Mouse (Mus musculus) forebrain, embryonic 16.5 days (tissue): ENCODE data around the gene Ddx58. TPM values are rescaled to one million over a fixed set of nuclear protein-coding genes. Genes with fewer than 3 reads are reported as not detected.
A peak's percentile ranks its signal among the peaks of the same experiment; 100 is the strongest.

Experiments
- ATAC-seq: fragments of 200-750 bp; cut with Nextera tagmentation; 2 replicates; pipeline ENCODE4 v1.8.0; 2017; ENCODE audit warnings: mild to moderate bottlenecking, moderate library complexity
- H3K27ac ChIP-seq: fragments of 300-500 bp; sonication (generic); 2 replicates; pipeline ENCODE4 v1.5.1; 2014; ENCODE audit warnings: low read length, control low read depth
- H3K27me3 ChIP-seq: fragments of 300-500 bp; sonication (generic); replicated peaks from 2 replicates; pipeline ENCODE4 v1.6.1; 2014; ENCODE audit warnings: low read length; ENCODE audit not compliant: control insufficient read depth, insufficient read depth
- H3K36me3 ChIP-seq: fragments of 300-500 bp; sonication (generic); 2 replicates; pipeline ENCODE4 v1.6.1; 2014; ENCODE audit not compliant: control insufficient read depth, insufficient read depth
- H3K4me1 ChIP-seq: fragments of 300-500 bp; sonication (generic); replicated peaks from 2 replicates; pipeline ENCODE4 v1.6.1; 2014; ENCODE audit warnings: low read length; ENCODE audit not compliant: control insufficient read depth, insufficient read depth
- H3K4me2 ChIP-seq: fragments of 300-500 bp; sonication (generic); 2 replicates; pipeline ENCODE4 v1.6.1; 2014; ENCODE audit warnings: mild to moderate bottlenecking, low read length, control low read depth
- H3K4me3 ChIP-seq: fragments of 300-500 bp; sonication (generic); replicated peaks from 2 replicates; pipeline ENCODE4 v1.5.1; 2014; ENCODE audit warnings: mild to moderate bottlenecking, low read length, control low read depth
- H3K9ac ChIP-seq: fragments of 300-500 bp; sonication (generic); replicated peaks from 2 replicates; pipeline ENCODE4 v1.6.1; 2014; ENCODE audit warnings: low read depth, low read length, control low read depth
- H3K9me3 ChIP-seq: fragments of 300-500 bp; sonication (generic); 2 replicates; pipeline ENCODE4 v1.6.1; 2016; ENCODE audit warnings: low read length; ENCODE audit not compliant: control insufficient read depth
- WGBS: fragments of 180-500 bp; shearing (Covaris S2); extraction: QIAGEN DNeasy Blood & Tissue Kit; methylation state at CpG from one replicate; pipeline ENCODE4 v1.1.7; 2014; 5-methylcytosine and 5-hydroxymethylcytosine counted together
- polyA plus RNA-seq: library from polyadenylated mRNA; unstranded; fragments of >200 nt; fragmentation: Nextera tagmentation; extraction: Ambion mirVana; gene quantifications from 2 replicates; pipeline ENCODE4 v1.2.1, GENCODE M21; 2015

Ddx58 gene
- polyA plus RNA-seq, 1 experiment from 2014 or later, result 4.5 TPM

DNA sequence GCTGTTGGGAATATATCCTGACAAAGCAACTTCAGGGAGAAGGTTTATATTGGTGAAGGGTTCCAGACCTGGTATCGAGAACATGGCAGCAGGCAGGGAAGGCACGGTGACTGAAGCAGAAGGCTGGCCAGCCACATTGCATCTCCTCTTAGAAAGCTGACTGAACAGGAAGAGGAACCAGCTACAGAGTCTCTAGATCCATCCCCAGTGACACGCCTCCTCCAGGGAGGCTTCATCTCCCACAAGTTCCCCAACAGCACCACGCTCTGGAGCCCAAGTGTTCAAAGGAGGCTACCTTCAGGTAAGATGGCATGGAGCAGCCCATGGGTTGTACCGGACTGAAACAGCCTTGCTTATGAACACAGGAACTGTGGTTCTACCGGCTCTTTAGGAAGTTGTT lies 37.4 kb downstream of the Ddx58 start:
- Histone ChIP-seq H3K4me2 (no peak overlapping the region), H3K9ac (no peak overlapping the region), H3K27ac (no peak overlapping the region), H3K4me1 (no peaks in the 10 kb centered on the region), H3K9me3 (no peaks in the 10 kb centered on the region), H3K27me3 (no peaks in the 10 kb centered on the region), H3K4me3 (no peak overlapping the region), H3K36me3 (peaks cover 9% of the 10 kb centered on the region)
- WGBS, result 96% methylated on average over 6 of the region's 6 CpGs
- no peak for ATAC-seq

DNA sequence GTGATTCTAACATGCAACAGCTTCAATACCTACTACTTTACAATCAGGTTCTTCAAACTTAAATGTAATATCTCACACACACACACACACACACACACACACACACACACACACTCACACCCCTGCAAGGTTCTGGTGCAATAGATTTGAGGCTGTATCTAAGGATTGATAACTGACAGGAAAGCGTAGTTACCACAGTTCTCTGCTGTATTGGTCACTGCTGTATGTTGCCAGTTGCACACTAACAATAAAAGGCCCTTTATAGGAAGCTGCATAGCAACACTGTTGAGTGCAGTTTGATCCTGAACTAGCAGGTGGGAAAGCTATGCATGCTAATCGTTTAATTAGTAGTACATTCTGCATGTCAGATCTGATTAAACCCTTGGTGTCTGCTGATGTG lies 44.3 kb downstream of the Ddx58 start:
- no peaks in the 10 kb centered on the region for H3K9me3 ChIP-seq
- no peaks in the 10 kb centered on the region for H3K27me3 ChIP-seq
- H3K36me3 ChIP-seq, result peaks cover 15% of the 10 kb centered on the region
- H3K4me2 ChIP-seq, result no peak overlapping the region
- H3K4me1 ChIP-seq, result no peaks in the 10 kb centered on the region
- 95% methylated on average over 2 of the region's 2 CpGs for WGBS
- no peak overlapping the region for H3K4me3 ChIP-seq
- H3K27ac ChIP-seq, result no peak overlapping the region
- H3K9ac ChIP-seq, result no peak overlapping the region
- no peak for ATAC-seq

DNA sequence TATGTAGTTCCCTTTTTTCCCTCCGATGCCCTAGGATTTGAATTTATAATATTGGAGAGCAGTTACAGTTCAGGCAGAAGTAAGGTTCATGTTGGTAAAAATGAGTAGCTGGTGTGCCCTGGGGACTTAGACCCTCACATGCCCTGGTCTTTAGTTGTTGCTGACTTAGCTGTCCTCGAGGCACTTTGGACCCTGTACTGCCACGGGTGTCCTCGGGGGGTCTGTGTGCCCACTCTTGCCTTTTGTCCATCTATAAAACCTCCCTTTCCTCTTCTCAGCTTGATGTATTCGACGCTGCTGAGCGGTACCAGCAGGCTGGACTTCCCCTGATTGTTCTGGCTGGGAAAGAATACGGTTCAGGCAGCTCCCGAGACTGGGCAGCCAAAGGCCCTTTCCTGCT lies 46.2 kb downstream of the Ddx58 start:
- Histone ChIP-seq H3K27me3 (no peaks in the 10 kb centered on the region), H3K4me3 (no peak overlapping the region), H3K4me1 (no peaks in the 10 kb centered on the region), H3K9ac (no peak overlapping the region), H3K9me3 (no peaks in the 10 kb centered on the region), H3K27ac (no peak overlapping the region), H3K36me3 (peaks cover 22% of the 10 kb centered on the region), H3K4me2 (no peak overlapping the region)
- WGBS, result 64% methylated on average over 9 of the region's 9 CpGs
- ATAC-seq, result no peak

DNA sequence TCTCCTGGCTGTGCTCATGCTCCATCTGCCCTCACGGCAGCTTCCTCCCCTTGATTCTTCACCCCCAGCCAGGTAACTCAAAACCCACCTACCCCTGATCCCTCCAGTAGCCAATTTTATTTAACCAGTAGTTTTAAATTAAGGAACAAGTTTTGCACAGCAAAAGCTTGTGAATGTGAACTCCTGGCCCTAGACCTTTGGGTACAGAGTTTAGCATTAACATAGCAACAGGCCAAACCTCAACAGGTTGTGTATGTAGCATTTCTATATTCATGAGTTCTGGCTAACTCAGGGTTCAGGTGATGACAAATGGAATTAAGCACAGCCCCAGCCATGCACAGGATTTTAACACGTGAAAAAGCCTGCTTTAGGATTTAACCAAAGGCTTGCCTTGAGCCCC lies 47.4 kb downstream of the Ddx58 start:
- no peak overlapping the region for H3K4me3 ChIP-seq
- H3K9me3 ChIP-seq, result no peaks in the 10 kb centered on the region
- H3K4me2 ChIP-seq, result no peak overlapping the region
- peaks cover 22% of the 10 kb centered on the region for H3K36me3 ChIP-seq
- ATAC-seq, result no peak
- H3K4me1 ChIP-seq, result no peaks in the 10 kb centered on the region
- no peaks in the 10 kb centered on the region for H3K27me3 ChIP-seq
- 76% methylated on average over 2 of the region's 2 CpGs for WGBS
- H3K27ac ChIP-seq, result no peak overlapping the region
- no peak overlapping the region for H3K9ac ChIP-seq

DNA sequence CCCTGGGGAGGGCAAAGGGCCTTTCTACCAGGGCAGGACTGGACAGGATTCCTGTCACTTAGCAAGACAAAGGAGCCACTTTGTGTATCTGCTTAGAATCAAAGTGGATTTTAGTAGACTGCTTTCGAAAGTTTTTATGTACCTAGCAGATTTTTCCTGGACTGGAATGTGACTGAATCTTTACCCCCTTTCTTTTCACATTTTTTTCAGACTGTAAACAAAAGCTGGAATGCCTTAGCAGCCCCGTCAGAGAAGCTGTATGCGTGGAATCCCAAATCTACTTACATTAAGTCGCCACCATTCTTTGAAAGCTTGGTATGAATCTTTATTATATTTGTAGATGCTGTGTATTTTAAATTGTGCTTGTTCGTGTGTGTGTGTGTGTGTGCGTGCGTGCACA lies 51.7 kb downstream of the Ddx58 start:
- H3K4me2 ChIP-seq, result no peak overlapping the region
- H3K36me3 ChIP-seq, result peaks cover 41% of the 10 kb centered on the region
- no peak for ATAC-seq
- H3K9ac ChIP-seq, result no peak overlapping the region
- 92% methylated on average over 7 of the region's 7 CpGs for WGBS
- H3K4me1 ChIP-seq, result no peaks in the 10 kb centered on the region
- H3K27ac ChIP-seq, result no peak overlapping the region
- H3K27me3 ChIP-seq, result no peaks in the 10 kb centered on the region
- H3K9me3 ChIP-seq, result no peaks in the 10 kb centered on the region
- no peak overlapping the region for H3K4me3 ChIP-seq

DNA sequence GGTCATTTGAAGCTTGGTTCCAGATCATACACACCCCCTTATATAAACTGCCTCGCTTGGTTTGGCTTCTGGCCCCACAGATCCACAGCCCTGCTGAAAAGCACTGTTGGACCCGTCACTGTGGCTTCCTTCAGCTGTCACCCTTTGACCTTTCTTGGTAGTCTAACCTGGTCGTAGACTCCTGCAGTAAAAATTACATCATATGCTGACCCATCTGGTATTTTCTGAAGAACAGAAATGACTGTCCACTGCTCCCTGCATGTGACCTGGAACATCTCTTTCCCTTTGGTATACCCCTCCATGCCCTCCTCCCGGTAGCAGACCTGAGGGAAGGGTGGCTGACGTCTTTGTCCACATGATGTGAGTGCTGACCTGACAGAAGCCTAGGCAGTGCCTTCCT lies 55.2 kb downstream of the Ddx58 start:
- Histone ChIP-seq H3K27ac (no peak overlapping the region), H3K9me3 (no peaks in the 10 kb centered on the region), H3K9ac (no peak overlapping the region), H3K4me3 (no peak overlapping the region), H3K4me2 (no peak overlapping the region), H3K4me1 (no peaks in the 10 kb centered on the region), H3K27me3 (no peaks in the 10 kb centered on the region), H3K36me3 (peaks cover 49% of the 10 kb centered on the region)
- WGBS, result 87% methylated on average over 5 of the region's 5 CpGs
- no peak for ATAC-seq

DNA sequence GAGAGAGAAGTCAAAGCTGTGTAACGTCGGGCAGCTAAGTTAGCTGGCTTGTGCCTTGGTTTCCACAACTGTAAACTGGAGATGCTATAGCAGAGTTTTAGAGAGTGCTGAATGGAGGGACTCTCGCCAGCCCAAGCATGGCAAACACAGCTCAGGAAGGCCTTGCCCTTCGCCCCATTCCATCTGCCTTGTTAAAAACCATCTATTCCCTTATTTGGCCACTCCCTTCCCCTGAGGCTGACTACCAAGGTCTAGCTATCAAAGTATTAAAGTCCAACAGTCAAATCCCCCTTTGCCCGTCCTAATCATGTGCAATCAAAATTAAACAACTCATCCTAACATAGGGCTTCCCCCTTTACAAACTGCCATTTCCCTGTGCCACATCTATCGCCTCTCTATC lies 55.8 kb downstream of the Ddx58 start:
- H3K9ac ChIP-seq, result no peak overlapping the region
- H3K27ac ChIP-seq, result no peak overlapping the region
- H3K9me3 ChIP-seq, result no peaks in the 10 kb centered on the region
- peaks cover 44% of the 10 kb centered on the region for H3K36me3 ChIP-seq
- no peak for ATAC-seq
- H3K4me1 ChIP-seq, result no peaks in the 10 kb centered on the region
- no peak overlapping the region for H3K4me2 ChIP-seq
- H3K4me3 ChIP-seq, result no peak overlapping the region
- 92% methylated on average over 6 of the region's 6 CpGs for WGBS
- H3K27me3 ChIP-seq, result no peaks in the 10 kb centered on the region

DNA sequence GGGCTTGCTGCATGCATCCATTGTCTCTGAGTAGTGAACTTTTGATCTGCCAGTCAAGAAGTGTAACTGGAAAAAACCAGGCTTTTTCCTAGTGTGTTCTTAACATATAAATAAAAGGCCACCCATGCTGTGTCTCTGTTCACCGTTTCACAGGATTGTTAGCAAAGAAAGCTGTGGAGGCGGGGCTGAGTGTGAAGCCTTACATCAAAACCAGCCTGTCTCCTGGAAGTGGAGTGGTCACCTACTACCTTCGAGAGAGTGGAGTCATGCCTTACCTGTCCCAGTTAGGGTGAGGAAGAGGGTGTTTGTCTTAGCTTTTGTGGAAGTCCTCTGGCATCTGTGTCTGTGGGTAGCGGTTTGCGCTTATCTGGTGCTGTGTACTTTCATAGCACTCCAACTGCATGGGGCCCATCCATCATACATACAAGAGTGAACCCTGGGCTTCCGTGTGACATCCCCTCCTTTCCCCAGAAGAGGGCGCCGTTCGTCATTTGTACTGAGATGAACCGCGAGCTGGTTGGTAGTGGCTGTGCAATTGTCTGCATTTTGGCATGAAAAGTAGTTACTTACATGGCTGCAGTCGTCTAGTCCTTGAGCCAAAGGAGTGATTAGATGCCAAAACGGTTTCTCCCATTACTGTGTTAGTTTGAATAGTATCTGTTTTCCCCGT lies 56.8 kb downstream of the Ddx58 start:
- H3K9me3 ChIP-seq, result no peaks in the 10 kb centered on the region
- no peak overlapping the region for H3K27ac ChIP-seq
- no peak overlapping the region for H3K4me3 ChIP-seq
- H3K27me3 ChIP-seq, result no peaks in the 10 kb centered on the region
- no peak overlapping the region for H3K9ac ChIP-seq
- WGBS, result 33% methylated on average over 14 of the region's 14 CpGs
- no peak overlapping the region for H3K4me2 ChIP-seq
- ATAC-seq, result peak; percentile 54
- no peaks in the 10 kb centered on the region for H3K4me1 ChIP-seq
- peaks cover 41% of the 10 kb centered on the region for H3K36me3 ChIP-seq

DNA sequence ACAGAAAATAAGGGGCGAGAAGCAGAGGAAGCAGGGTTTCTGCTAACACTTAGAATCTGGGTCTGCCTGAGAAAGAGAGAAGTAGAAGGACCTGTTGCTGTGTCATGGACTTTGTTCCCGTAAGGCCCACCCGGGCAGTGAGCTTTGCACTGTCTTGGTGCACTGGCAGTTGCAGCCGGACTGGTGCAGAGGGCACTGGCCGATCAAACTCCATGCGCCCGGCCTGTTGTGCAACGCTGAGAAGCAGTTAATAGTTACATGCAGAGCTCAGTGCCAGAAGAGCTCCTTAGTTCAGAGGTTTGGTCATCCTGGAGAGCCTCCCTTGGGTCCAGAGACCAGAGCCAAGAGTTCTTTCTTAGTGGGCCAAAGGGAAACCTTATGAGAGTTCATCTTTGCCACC lies 57.9 kb downstream of the Ddx58 start:
- no peaks in the 10 kb centered on the region for H3K9me3 ChIP-seq
- H3K27me3 ChIP-seq, result no peaks in the 10 kb centered on the region
- no peaks in the 10 kb centered on the region for H3K4me1 ChIP-seq
- H3K36me3 ChIP-seq, result peaks cover 34% of the 10 kb centered on the region
- H3K27ac ChIP-seq, result no peak overlapping the region
- 91% methylated on average over 8 of the region's 8 CpGs for WGBS
- no peak overlapping the region for H3K9ac ChIP-seq
- H3K4me2 ChIP-seq, result no peak overlapping the region
- no peak for ATAC-seq
- no peak overlapping the region for H3K4me3 ChIP-seq

DNA sequence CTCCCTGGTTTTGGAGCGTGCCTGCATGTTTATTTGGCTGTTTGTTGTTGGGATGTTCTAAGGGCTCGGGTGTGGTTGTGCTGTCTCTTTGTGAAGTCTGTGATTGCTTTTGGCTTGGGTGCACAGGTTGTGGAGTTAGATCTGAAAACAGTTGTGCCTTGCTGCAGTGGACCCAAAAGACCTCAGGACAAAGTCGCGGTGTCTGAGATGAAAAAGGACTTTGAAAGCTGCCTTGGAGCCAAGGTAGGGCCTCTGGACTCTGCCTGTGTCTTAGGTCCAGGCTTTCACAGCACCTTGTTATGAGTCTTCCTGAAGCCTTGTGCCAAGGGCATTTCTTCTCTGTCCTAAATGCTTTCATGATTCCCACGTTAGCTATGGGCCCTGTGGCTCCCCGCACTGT lies 59.6 kb downstream of the Ddx58 start:
- Histone ChIP-seq H3K27me3 (no peaks in the 10 kb centered on the region), H3K9me3 (no peaks in the 10 kb centered on the region), H3K27ac (no peak overlapping the region), H3K9ac (no peak overlapping the region), H3K4me3 (no peak overlapping the region), H3K4me2 (no peak overlapping the region), H3K4me1 (no peaks in the 10 kb centered on the region), H3K36me3 (peaks cover 29% of the 10 kb centered on the region)
- ATAC-seq, result no peak
- 94% methylated on average over 6 of the region's 6 CpGs for WGBS
